Mouse (Mus musculus) thymus, adult 2 months (tissue): ENCODE results near the gene Arhgap44. TPM values are rescaled to one million over a fixed set of nuclear protein-coding genes. Genes with fewer than 3 reads are reported as not detected.

Source experiments
- DNase-seq: peaks from one replicate; pipeline ENCODE4 v3.0.0; 2021
- H3K27ac ChIP-seq: fragments of 200-500 bp; 2 replicates; pipeline ENCODE4 v1.5.1; 2012; ENCODE audit warnings: low read length, control low read depth; ENCODE audit not compliant: control insufficient read depth, insufficient read depth
- H3K27me3 ChIP-seq: fragments of 200-500 bp; 2 replicates; pipeline ENCODE4 v1.6.1; 2012; ENCODE audit warnings: mild to moderate bottlenecking, low read length, moderate library complexity, mixed read lengths; ENCODE audit not compliant: control insufficient read depth, insufficient read depth
- H3K36me3 ChIP-seq: fragments of 200-500 bp; 2 replicates; pipeline ENCODE4 v1.6.1; 2012; ENCODE audit warnings: mild to moderate bottlenecking, low read length, moderate library complexity; ENCODE audit not compliant: control insufficient read depth, insufficient read depth
- H3K4me1 ChIP-seq: fragments of 200-500 bp; replicated peaks from 2 replicates; pipeline ENCODE4 v1.6.1; 2012; ENCODE audit warnings: low read length; ENCODE audit not compliant: control insufficient read depth, insufficient read depth
- H3K4me3 ChIP-seq: fragments of 200-500 bp; 2 replicates; pipeline ENCODE4 v1.5.1; 2012; ENCODE audit warnings: mild to moderate bottlenecking, low read length, control low read depth, moderate library complexity; ENCODE audit not compliant: control insufficient read depth, insufficient read depth
- CTCF ChIP-seq: fragments of 200-500 bp; IDR thresholded peaks from 2 replicates; pipeline ENCODE4 v1.5.1; 2012; ENCODE audit warnings: mild to moderate bottlenecking, control low read depth, low read length, moderate library complexity, borderline replicate concordance; ENCODE audit not compliant: control insufficient read depth, poor library complexity, insufficient read depth; ENCODE audit errors: extremely low read depth
- POLR2A ChIP-seq: fragments of 200-500 bp; IDR thresholded peaks from 2 replicates; pipeline ENCODE4 v1.6.1; 2012; ENCODE audit warnings: mild to moderate bottlenecking, low read length, control low read depth, moderate library complexity; ENCODE audit not compliant: control insufficient read depth, poor library complexity, insufficient read depth; ENCODE audit errors: extremely low read depth
- WGBS: fragments of 180-500 bp; shearing (Covaris S2); methylation state at CpG from one replicate; pipeline ENCODE4 v1.1.7; 2018; 5-methylcytosine and 5-hydroxymethylcytosine counted together
- polyA plus RNA-seq: library from polyadenylated mRNA; depleted of rRNA; stranded (reverse); fragments of >200 nt; gene quantifications from 2 replicates; pipeline ENCODE4 v1.2.3, GENCODE M21; 2012; rRNA removed

The Arhgap44 gene
- 5.5 and 6.7 TPM in 2 replicates for polyA plus RNA-seq

DNA sequence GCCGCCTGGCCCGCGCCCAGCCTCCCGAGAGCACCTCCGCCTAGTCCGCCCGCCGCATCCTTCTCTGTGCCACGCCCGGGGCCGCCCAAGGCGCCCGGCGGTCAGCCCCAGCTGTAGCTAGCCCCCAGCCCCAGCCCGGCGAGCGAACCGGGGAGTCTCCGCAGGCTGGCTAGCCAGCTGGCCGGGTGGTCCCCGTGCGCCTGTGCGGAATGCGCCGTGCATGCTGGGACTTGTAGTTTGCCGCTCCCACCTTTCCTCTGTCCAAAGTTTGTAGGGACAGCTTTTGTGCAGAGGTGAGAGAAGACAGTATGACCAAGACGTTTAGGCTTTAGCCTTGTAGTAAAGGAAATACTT, at the start of gene Arhgap44:
TSS of gene Arhgap44 (minus strand) at position 195 of the 354 bp plus-strand sequence.
- Histone ChIP-seq H3K4me3 (peak within 1 kb of the TSS; percentile 8), H3K27ac (no peak within 1 kb of the TSS), H3K36me3 (no peaks in the 10 kb centered on the region), H3K4me1 (no peaks in the 10 kb centered on the region), H3K27me3 (no peaks in the 10 kb centered on the region)
- WGBS, result 4% methylated on average over 27 of the region's 27 CpGs
- no peak for TF ChIP-seq CTCF
- no peak for TF ChIP-seq POLR2A
- DNase-seq, result no peak

DNA sequence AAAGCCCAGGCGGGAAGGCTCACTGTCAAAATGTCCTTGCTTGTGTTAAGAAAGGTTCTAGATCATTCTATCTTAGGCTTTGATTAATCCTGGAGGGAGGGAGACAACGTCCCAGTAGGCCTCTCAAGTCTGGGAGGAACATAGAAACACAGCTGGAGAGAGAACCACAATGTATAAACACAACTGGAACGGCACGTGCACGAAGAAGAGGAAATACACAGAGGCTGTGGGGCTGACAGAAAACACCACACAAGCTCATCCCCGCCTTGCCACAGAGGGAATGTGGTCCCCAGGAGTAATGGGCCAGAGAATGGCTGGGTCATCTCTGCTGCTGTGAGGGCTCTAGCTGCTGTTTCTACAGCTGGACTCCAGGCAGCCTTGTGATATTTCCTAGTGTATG, 48.9 kb upstream of the Arhgap44 start:
- H3K4me3 ChIP-seq, result no peak overlapping the region
- TF ChIP-seq CTCF (no peak), POLR2A (no peak)
- H3K36me3 ChIP-seq, result no peaks in the 10 kb centered on the region
- no peaks in the 10 kb centered on the region for H3K4me1 ChIP-seq
- no peaks in the 10 kb centered on the region for H3K27me3 ChIP-seq
- 42% methylated on average over 6 of the region's 6 CpGs for WGBS
- DNase-seq, result no peak
- H3K27ac ChIP-seq, result no peak overlapping the region

DNA sequence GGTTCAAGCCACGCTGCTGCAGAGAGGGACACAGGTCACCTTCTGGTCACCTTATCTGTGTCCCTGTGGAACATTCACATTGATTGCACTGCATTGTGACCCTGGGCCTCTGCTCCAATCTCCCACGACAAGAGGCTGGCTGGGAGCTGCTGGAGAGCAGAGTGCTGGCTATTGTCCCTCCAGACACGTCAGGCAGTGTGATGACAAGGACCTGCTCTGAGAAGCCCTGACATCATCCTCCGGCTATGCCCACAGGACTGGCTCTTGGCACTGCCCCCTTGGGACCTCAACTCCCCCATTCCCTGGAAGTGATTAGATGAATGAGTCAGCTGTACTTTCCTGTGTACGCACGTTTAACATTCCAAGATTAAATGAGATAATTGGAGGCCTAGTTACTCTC, 46.7 kb upstream of the Arhgap44 start:
- H3K27me3 ChIP-seq, result no peaks in the 10 kb centered on the region
- whole genome bisulfite sequencing, result 76% methylated on average over 6 of the region's 6 CpGs
- no peak overlapping the region for H3K27ac ChIP-seq
- H3K36me3 ChIP-seq, result no peaks in the 10 kb centered on the region
- H3K4me1 ChIP-seq, result no peaks in the 10 kb centered on the region
- no peak overlapping the region for H3K4me3 ChIP-seq
- DNase-seq, result no peak
- no peak for TF ChIP-seq POLR2A
- TF ChIP-seq CTCF, result no peak

DNA sequence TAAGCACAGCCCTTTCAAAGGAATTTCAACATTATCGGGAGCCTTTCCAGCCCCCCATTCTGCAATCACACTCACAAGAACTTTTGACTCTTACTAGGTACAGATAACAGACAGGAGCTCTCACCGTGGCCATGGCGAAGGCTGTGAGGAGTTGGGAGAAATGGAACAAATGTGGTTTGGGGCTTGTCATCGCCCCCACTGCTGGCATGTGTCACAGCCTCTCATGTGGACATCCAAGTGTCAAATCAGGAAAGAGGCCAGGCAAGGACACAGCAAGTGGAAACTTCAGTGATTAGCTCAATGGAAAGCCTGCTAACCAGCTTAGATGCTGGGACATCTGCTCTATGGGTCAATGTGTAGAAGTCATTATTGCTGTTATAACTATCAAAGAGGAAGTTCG, 42.5 kb upstream of the Arhgap44 start:
- Histone ChIP-seq H3K4me3 (no peak overlapping the region), H3K27me3 (no peaks in the 10 kb centered on the region), H3K36me3 (no peaks in the 10 kb centered on the region), H3K27ac (no peak overlapping the region), H3K4me1 (no peaks in the 10 kb centered on the region)
- TF ChIP-seq POLR2A, result no peak
- TF ChIP-seq CTCF, result no peak
- 88% methylated on average over 5 of the region's 5 CpGs for WGBS
- DNase-seq, result no peak

DNA sequence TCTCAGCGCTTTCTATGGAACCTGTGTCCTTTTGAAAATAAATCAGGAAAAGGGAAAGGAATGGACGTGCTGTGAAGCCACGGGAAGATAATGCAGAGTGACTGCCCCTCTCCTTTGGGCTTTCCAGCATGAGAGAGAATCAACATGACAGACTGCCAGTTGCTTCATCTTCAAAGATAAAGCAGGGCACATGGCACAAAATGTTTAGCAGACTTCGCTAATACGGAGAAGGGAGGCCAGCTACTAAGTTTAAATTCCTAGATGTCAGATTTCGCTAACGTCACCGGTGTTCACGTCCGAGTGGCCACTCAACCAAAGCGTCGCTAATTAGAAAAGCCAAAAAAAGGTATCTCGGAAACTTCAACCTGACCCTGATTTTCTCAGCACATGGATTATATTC, 41.9 kb upstream of the Arhgap44 start:
- H3K27ac ChIP-seq, result no peak overlapping the region
- no peaks in the 10 kb centered on the region for H3K4me1 ChIP-seq
- H3K4me3 ChIP-seq, result no peak overlapping the region
- 87% methylated on average over 13 of the region's 13 CpGs for WGBS
- no peaks in the 10 kb centered on the region for H3K36me3 ChIP-seq
- DNase-seq, result no peak
- TF ChIP-seq CTCF, result no peak
- no peak for TF ChIP-seq POLR2A
- H3K27me3 ChIP-seq, result no peaks in the 10 kb centered on the region

DNA sequence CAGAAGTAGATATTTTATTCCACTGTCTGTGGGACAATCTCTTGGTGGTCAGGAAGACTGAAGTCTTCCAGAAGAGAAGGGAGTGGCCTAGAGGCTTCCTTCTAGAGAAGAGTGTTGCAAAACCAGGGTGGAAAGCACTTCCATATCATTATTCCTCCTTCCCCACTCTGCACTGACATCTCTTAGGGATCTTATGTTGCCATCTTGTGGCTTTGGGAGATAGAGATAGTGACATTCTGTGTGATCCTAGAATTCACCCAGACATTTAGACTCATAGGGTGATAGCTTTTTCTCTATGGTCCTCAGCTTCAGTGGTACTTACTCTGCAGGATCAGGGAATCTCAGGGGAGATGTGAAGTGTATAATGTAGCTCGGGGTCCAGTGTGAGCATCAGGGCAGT, 40.3 kb upstream of the Arhgap44 start:
- Histone ChIP-seq H3K27me3 (no peaks in the 10 kb centered on the region), H3K4me3 (no peak overlapping the region), H3K4me1 (no peaks in the 10 kb centered on the region), H3K36me3 (no peaks in the 10 kb centered on the region), H3K27ac (no peak overlapping the region)
- DNase-seq, result no peak
- no peak for TF ChIP-seq CTCF
- TF ChIP-seq POLR2A, result no peak
- 92% methylated on average over 1 of the region's 1 CpGs for WGBS

DNA sequence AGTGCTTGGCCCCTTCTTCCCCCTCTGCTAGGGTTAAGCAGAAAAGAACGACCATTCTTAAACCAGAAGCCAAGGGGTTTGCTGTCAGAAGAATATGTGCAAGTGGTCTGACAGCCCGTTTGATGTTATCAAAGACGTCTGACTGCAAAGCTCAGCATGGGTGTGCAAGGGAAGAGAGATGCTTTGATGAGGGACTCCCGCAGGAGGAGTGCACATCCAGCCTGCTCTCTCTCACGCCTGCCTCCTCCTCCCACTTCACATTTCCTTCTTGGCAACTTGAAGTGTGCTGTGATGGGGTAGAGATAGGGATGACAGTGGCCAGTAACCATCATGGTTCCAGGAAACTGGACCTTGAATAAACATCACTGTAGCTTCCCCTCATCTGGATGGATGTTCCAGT, 39.5 kb upstream of the Arhgap44 start:
- H3K4me3 ChIP-seq, result no peak overlapping the region
- 67% methylated on average over 5 of the region's 5 CpGs for WGBS
- H3K27me3 ChIP-seq, result no peaks in the 10 kb centered on the region
- H3K4me1 ChIP-seq, result no peaks in the 10 kb centered on the region
- no peak for DNase-seq
- H3K27ac ChIP-seq, result no peak overlapping the region
- H3K36me3 ChIP-seq, result no peaks in the 10 kb centered on the region
- no peak for TF ChIP-seq POLR2A
- TF ChIP-seq CTCF, result no peak
